Mouse (Mus musculus): ENCODE results near the gene Mesp1. TPM values are rescaled to one million over a fixed set of nuclear protein-coding genes. Genes with fewer than 3 reads are reported as not detected.

Gene Mesp1
- polyA plus RNA-seq, 2 experiments, result 0.02 TPM; not detected in 1

GRCm38 (mm10) chr7:79769664-79770063 lies 23.9 kb downstream of the Mesp1 start:
- no peak overlapping the region for H3K27ac ChIP-seq
- TF ChIP-seq EP300 (IDR thresholded peaks at IDR 0.05; ENCODE audit: low read depth) (no peak), CTCF (IDR thresholded peaks at IDR 0.05; ENCODE audit: low read depth) (no peak)
- 70% methylated on average over 3 of the region's 3 CpGs for WGBS (ENCODE audit: insufficient replicate concordance)

DNA sequence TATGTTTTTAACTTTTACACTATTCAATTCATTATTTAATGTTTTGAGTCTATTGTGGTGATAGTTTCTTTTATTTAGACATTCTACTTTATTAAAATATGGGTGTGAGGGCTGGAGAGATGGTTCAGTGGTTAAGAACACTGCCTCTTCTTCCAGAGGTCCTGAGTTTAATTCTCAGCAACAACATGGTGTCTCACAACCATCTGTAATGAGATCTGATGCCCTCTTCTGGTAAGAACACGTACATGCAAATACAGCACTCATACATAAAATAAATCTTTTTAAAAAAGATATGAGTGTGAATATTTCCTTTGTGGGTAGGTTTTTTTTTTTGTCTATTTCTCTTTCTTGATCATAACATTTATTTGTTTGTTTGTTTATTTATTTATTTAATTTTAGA lies 27.6 kb downstream of the Mesp1 start:
- no peak overlapping the region for H3K4me2 ChIP-seq (ENCODE audit: low read depth)
- H3K9ac ChIP-seq (replicated peaks), result no peak overlapping the region
- H3K4me1 ChIP-seq (replicated peaks; ENCODE audit: control insufficient read depth in 2 of 2, insufficient read depth in 2 of 2, low read length in 1 of 2), result no peaks in the 10 kb centered on the region
- no peaks in the 10 kb centered on the region for H3K36me3 ChIP-seq (replicated peaks; ENCODE audit: control insufficient read depth, insufficient read depth, low read depth)
- TF ChIP-seq EP300 (IDR thresholded peaks at IDR 0.05; ENCODE audit: low read depth) (no peak), CTCF (IDR thresholded peaks at IDR 0.05; ENCODE audit: low read depth) (no peak; the same call in 1 of the 2 replicates)
- ATAC-seq (ENCODE audit: insufficient read depth), result no peak
- WGBS (ENCODE audit: insufficient replicate concordance), result 21% methylated on average over 1 of the region's 1 CpGs
- no peaks in the 10 kb centered on the region for H3K27me3 ChIP-seq (ENCODE audit: control insufficient read depth, insufficient read depth, low read length)
- DNase-seq (ENCODE audit: low read depth in 3 of 3, low spot score in 3 of 3), result no peak
- no peak overlapping the region for H3K4me3 ChIP-seq (ENCODE audit: insufficient read depth in 1 of 2, low read depth in 2 of 2, low read length in 2 of 2)
- H3K9me3 ChIP-seq (ENCODE audit: control insufficient read depth, low read length), result no peaks in the 10 kb centered on the region
- no peak overlapping the region for H3K27ac ChIP-seq

More at GRCm38 (mm10) chr7:79769664-79770063, 23.9 kb downstream of the Mesp1 start:
- Histone ChIP-seq H3K9me3 (ENCODE audit: control insufficient read depth, low read length) (no peaks in the 10 kb centered on the region), H3K36me3 (replicated peaks; ENCODE audit: control insufficient read depth, insufficient read depth, low read depth) (no peaks in the 10 kb centered on the region), H3K9ac (replicated peaks) (no peak overlapping the region), H3K27me3 (ENCODE audit: control insufficient read depth, insufficient read depth, low read length) (no peaks in the 10 kb centered on the region), H3K4me2 (ENCODE audit: low read depth) (no peak overlapping the region), H3K4me1 (replicated peaks; ENCODE audit: control insufficient read depth in 2 of 2, insufficient read depth in 2 of 2, low read length in 1 of 2) (no peaks in the 10 kb centered on the region), H3K4me3 (ENCODE audit: insufficient read depth in 1 of 2, low read depth in 2 of 2, low read length in 2 of 2) (no peak overlapping the region)
- DNase-seq (ENCODE audit: low read depth in 3 of 3, low spot score in 3 of 3) (no peak), ATAC-seq (ENCODE audit: insufficient read depth) (no peak)

DNA sequence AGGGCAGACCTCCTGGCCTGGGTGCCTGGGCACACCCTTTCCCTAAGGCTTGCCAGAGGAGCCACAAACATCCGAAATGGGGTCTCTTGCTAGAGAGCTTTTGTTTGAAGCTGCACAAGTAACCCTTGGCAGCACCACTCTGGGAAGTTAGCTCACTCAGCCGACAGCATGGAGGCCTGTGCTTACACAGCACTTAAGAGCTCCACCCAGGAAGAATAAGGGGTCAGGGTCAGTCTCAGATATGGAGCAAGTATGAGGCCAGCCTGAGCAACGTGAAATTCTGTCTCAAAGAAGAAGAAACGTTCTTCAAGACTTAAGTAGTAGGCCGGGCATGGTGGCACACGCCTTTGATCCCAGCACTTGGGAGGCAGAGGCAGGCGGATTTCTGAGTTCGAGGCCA lies 31.5 kb downstream of the Mesp1 start:
- Histone ChIP-seq H3K27me3 (ENCODE audit: control insufficient read depth, insufficient read depth, low read length) (no peaks in the 10 kb centered on the region), H3K9ac (replicated peaks) (no peak overlapping the region), H3K4me3 (ENCODE audit: insufficient read depth in 1 of 2, low read depth in 2 of 2, low read length in 2 of 2) (no peak overlapping the region), H3K4me1 (replicated peaks; ENCODE audit: control insufficient read depth in 2 of 2, insufficient read depth in 2 of 2, low read length in 1 of 2) (no peaks in the 10 kb centered on the region), H3K27ac (no peak overlapping the region), H3K36me3 (replicated peaks; ENCODE audit: control insufficient read depth, insufficient read depth, low read depth) (no peaks in the 10 kb centered on the region), H3K9me3 (ENCODE audit: control insufficient read depth, low read length) (no peaks in the 10 kb centered on the region), H3K4me2 (ENCODE audit: low read depth) (no peak overlapping the region)
- no peak for TF ChIP-seq EP300 (IDR thresholded peaks at IDR 0.05; ENCODE audit: low read depth)
- TF ChIP-seq CTCF (IDR thresholded peaks at IDR 0.05; ENCODE audit: low read depth), result no peak
- 44% methylated on average over 8 of the region's 8 CpGs for WGBS (ENCODE audit: insufficient replicate concordance)
- ATAC-seq (ENCODE audit: insufficient read depth) (no peak), DNase-seq (ENCODE audit: low read depth in 3 of 3, low spot score in 3 of 3) (no peak)

- Histone ChIP-seq H3K36me3 (replicated peaks; ENCODE audit: control insufficient read depth, insufficient read depth, low read depth) (no peaks in the 10 kb centered on the region), H3K4me2 (ENCODE audit: low read depth) (no peak overlapping the region), H3K9me3 (ENCODE audit: control insufficient read depth, low read length) (no peaks in the 10 kb centered on the region), H3K9ac (replicated peaks) (no peak overlapping the region), H3K27me3 (ENCODE audit: control insufficient read depth, insufficient read depth, low read length) (no peaks in the 10 kb centered on the region), H3K4me3 (ENCODE audit: insufficient read depth in 1 of 2, low read depth in 2 of 2, low read length in 2 of 2) (no peak overlapping the region), H3K27ac (no peak overlapping the region), H3K4me1 (replicated peaks; ENCODE audit: control insufficient read depth in 2 of 2, insufficient read depth in 2 of 2, low read length in 1 of 2) (no peaks in the 10 kb centered on the region)
- 55% methylated on average over 5 of the region's 5 CpGs for WGBS (ENCODE audit: insufficient replicate concordance)
- DNase-seq (ENCODE audit: low read depth in 3 of 3, low spot score in 3 of 3) (no peak), ATAC-seq (ENCODE audit: insufficient read depth) (no peak)
- TF ChIP-seq EP300 (IDR thresholded peaks at IDR 0.05; ENCODE audit: low read depth) (no peak), CTCF (IDR thresholded peaks at IDR 0.05; ENCODE audit: low read depth) (no peak)
Measured at GRCm38 (mm10) chr7:79761124-79761876, 32.3 kb downstream of the Mesp1 start.

- TF ChIP-seq CTCF (IDR thresholded peaks at IDR 0.05; ENCODE audit: low read depth), result no peak
- no peak for TF ChIP-seq EP300 (IDR thresholded peaks at IDR 0.05; ENCODE audit: low read depth)
- Histone ChIP-seq H3K9ac (replicated peaks) (no peak overlapping the region), H3K4me3 (ENCODE audit: insufficient read depth in 1 of 2, low read depth in 2 of 2, low read length in 2 of 2) (no peak overlapping the region), H3K27me3 (ENCODE audit: control insufficient read depth, insufficient read depth, low read length) (no peaks in the 10 kb centered on the region), H3K4me1 (replicated peaks; ENCODE audit: control insufficient read depth in 2 of 2, insufficient read depth in 2 of 2, low read length in 1 of 2) (no peaks in the 10 kb centered on the region), H3K36me3 (replicated peaks; ENCODE audit: control insufficient read depth, insufficient read depth, low read depth) (no peaks in the 10 kb centered on the region), H3K9me3 (ENCODE audit: control insufficient read depth, low read length) (no peaks in the 10 kb centered on the region), H3K4me2 (ENCODE audit: low read depth) (no peak overlapping the region), H3K27ac (no peak overlapping the region)
- DNase-seq (ENCODE audit: low read depth in 3 of 3, low spot score in 3 of 3) (no peak), ATAC-seq (ENCODE audit: insufficient read depth) (no peak)
Measured at GRCm38 (mm10) chr7:79759766-79760165, 33.8 kb downstream of the Mesp1 start.

Data from liver, embryonic 14.5 days (tissue).